Mouse (Mus musculus) left cerebral cortex, adult 11 months (tissue): ENCODE results near the gene Rps29.

Experiments
- DNase-seq: peaks from one replicate; pipeline ENCODE4 v3.0.0; 2022; ENCODE audit warnings: low spot score

Rps29 gene

GRCm38 (mm10) chr12:69158765-69159577, at the start of gene Rps29:
Gene Rps29 (minus strand): TSS chr12:69159186.
- peak; percentile 98 for DNase-seq

GRCm38 (mm10) chr12:69208520-69208919, 49.5 kb upstream of the Rps29 start:
- no peak for DNase-seq

- no peak for DNase-seq
Measured at GRCm38 (mm10) chr12:69207926-69208325, 48.9 kb upstream of the Rps29 start.

- DNase-seq: no peak
Measured at GRCm38 (mm10) chr12:69207396-69207795, 48.4 kb upstream of the Rps29 start.

- no peak for DNase-seq
Measured at GRCm38 (mm10) chr12:69204052-69204833, 45.3 kb upstream of the Rps29 start, which contains the start of gene Gm49384. Gene Gm49384 (minus strand): TSS chr12:69204267.

GRCm38 (mm10) chr12:69198985-69199384, 40.0 kb upstream of the Rps29 start:
- DNase-seq: no peak

GRCm38 (mm10) chr12:69198164-69198535, 39.2 kb upstream of the Rps29 start, which contains the start of gene Dnaaf2:
Gene Dnaaf2 (minus strand): TSS chr12:69198429.
- peak; percentile 32 for DNase-seq

GRCm38 (mm10) chr12:69197378-69198163, 38.6 kb upstream of the Rps29 start:
- peak; percentile 22 for DNase-seq

- DNase-seq: peak; percentile 65
Measured at GRCm38 (mm10) chr12:69196444-69197377, 37.7 kb upstream of the Rps29 start, which contains the start of gene Gm49383. Gene Gm49383 (minus strand): TSS chr12:69197104.

GRCm38 (mm10) chr12:69192637-69193036, 33.7 kb upstream of the Rps29 start:
- no peak for DNase-seq

- no peak for DNase-seq
Measured at GRCm38 (mm10) chr12:69191396-69191795, 32.4 kb upstream of the Rps29 start.

GRCm38 (mm10) chr12:69190522-69190921, 31.5 kb upstream of the Rps29 start:
- DNase-seq: no peak

GRCm38 (mm10) chr12:69190074-69190473, 31.1 kb upstream of the Rps29 start:
- DNase-seq: no peak

- no peak for DNase-seq
Measured at GRCm38 (mm10) chr12:69186811-69187471, 28.0 kb upstream of the Rps29 start.

- DNase-seq: no peak
Measured at GRCm38 (mm10) chr12:69185371-69185770, 26.4 kb upstream of the Rps29 start.

GRCm38 (mm10) chr12:69184342-69185295, 25.6 kb upstream of the Rps29 start:
- peak; percentile 30 for DNase-seq

GRCm38 (mm10) chr12:69183583-69184308, 24.8 kb upstream of the Rps29 start, which contains the start of the genes Rpl36al and Mgat2:
Gene Rpl36al (minus strand): TSS chr12:69184083.
Gene Mgat2 (plus strand): TSS chr12:69184157.
- DNase-seq: peak; percentile 94

GRCm38 (mm10) chr12:69181800-69182199, 22.8 kb upstream of the Rps29 start:
- DNase-seq: no peak
